Mouse (Mus musculus) embryonic fibroblast, embryonic 13.5 days (primary cell): Measurements from ENCODE around the gene Tmcc1.

Source experiments
- CTCF ChIP-seq: IDR thresholded peaks from 2 replicates; pipeline ENCODE4 v1.5.1; 2011; ENCODE audit warnings: mild to moderate bottlenecking, control low read depth, low read length, moderate library complexity, borderline replicate concordance; ENCODE audit not compliant: insufficient read depth
- POLR2A ChIP-seq: IDR thresholded peaks from 2 replicates; pipeline ENCODE4 v1.6.1; 2011; ENCODE audit warnings: low read depth, mild to moderate bottlenecking, control low read depth, low read length, moderate library complexity

DNA sequence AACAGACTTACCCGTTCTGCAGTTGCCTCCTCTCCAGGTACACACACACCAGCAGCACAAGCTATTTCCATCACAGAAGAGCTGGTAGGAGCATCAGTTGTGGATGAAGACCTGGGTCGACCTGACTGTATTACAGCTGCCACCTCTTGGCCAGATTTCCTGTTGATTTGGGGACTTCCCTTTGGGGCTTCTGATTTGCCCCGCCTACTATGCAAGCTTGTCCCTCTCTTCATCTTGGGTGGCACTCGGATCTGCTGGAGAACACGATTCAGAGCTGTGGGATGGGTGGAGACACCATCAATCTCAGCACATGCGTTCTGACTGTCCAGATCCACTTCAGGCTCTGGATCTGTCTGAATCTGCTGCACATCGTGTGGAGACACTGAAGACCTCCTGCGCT is 59.5 kb downstream of the Tmcc1 start:
- TF ChIP-seq POLR2A (no peak), CTCF (no peak)
